Comparison of ENCODE assay signal across 21 mouse cellular contexts in the genomic region with DNA sequence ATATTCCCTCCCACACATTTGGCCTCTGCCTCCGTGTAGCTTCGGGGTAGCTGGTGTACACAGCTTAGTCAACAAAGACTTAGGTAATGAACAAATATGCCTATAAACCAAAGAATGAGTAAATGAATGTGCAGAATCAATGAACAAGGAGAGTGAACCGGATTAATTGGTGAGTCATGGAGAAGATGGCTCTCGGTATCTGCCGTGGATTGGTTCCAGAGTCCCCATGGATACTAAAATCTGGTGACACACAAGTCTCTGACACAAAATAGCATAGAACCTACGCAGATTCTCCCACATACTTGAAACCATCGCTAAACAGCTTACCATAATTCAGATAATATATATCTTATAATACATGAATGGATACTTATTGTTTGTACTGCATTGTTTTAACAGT. TPM values are rescaled to one million over a fixed set of nuclear protein-coding genes. Genes with fewer than 3 reads are reported as not detected.
DNase-seq lines count a peak whose midpoint lies in the region; ATAC-seq and TF ChIP-seq lines count a peak whose summit lies in the region.
"Had no signal": no experiment of that assay in that cellular context is flagged by ENCODE, and none has a peak within 500 bp of the region (broad histone marks: within the 10 kb centered on the region; RNA-seq: fewer than 3 reads in every experiment).

No protein-coding gene starts in this region.

- TF ChIP-seq CTCF in E14TG2a.4 (conservative IDR thresholded peaks at IDR 0.05; ENCODE audit: low read length), result no peak

- DNase-seq in frontal cortex, postnatal 25 days (ENCODE audit: low spot score in 2 of 2), result no peak
- DNase-seq in cerebellum, adult 9-10 months, result peak; percentile 86
- peak; percentile 79 for DNase-seq in layer of hippocampus, adult 9-11 months
- no peak for DNase-seq in lung, postnatal 4 days
- DNase-seq: adrenal gland, postnatal 36 days; B cell, adult 2 months; gastrocnemius, postnatal 14 days; heart, adult 2 months; kidney, adult 9 months; kidney, postnatal 4 days; right cerebral cortex, postnatal 14 days had no signal

- ATAC-seq in frontal cortex, adult (ENCODE audit: low TSS enrichment), result peak; percentile 39; the same call in 1 of the 2 replicates
- ATAC-seq in megakaryocyte-erythroid progenitor cell, adult 5-6 weeks (replicated peaks; ENCODE audit: low FRiP score, low TSS enrichment, poor library complexity, severe bottlenecking), result no peak
- ATAC-seq: activated CD4-positive, CD25-positive, alpha-beta regulatory T cell, adult 4 months; forebrain, embryonic 15.5 days; Patski had no signal

- H3K4me3 ChIP-seq in E14TG2a.4 (replicated peaks; ENCODE audit: low read length), result peak overlapping the region; percentile 43
- H3K4me3 ChIP-seq: forebrain, embryonic 15.5 days; heart, adult 2 months; heart, embryonic 15.5 days; hindbrain, embryonic 10.5 days; midbrain, embryonic 10.5 days; neural tube, embryonic 13.5 days had no signal

- peaks cover 32% of the 10 kb centered on the region for H3K36me3 ChIP-seq in E14TG2a.4 (ENCODE audit: insufficient read depth, low read length)
- H3K36me3 ChIP-seq: forebrain, embryonic 15.5 days; heart, embryonic 15.5 days; hindbrain, embryonic 10.5 days; midbrain, embryonic 10.5 days had no signal

- no peaks in the 10 kb centered on the region for H3K27me3 ChIP-seq in E14TG2a.4 (ENCODE audit: insufficient read depth, low read length)
- H3K27me3 ChIP-seq: forebrain, embryonic 15.5 days; heart, embryonic 15.5 days; neural tube, embryonic 13.5 days; Patski had no signal

- peaks cover 99% of the 10 kb centered on the region for H3K4me1 ChIP-seq in E14TG2a.4 (replicated peaks; ENCODE audit: low read depth, low read length)
- H3K4me1 ChIP-seq: hindbrain, embryonic 10.5 days; midbrain, embryonic 10.5 days had no signal

- H3K9me3 ChIP-seq in E14TG2a.4 (ENCODE audit: low read length), result no peaks in the 10 kb centered on the region
- H3K9me3 ChIP-seq: forebrain, embryonic 15.5 days; heart, embryonic 15.5 days; hindbrain, embryonic 10.5 days; midbrain, embryonic 10.5 days; neural tube, embryonic 13.5 days had no signal

RNA-seq across cellular contexts. Expression of a gene that starts 22.8 kb away (rescaled TPM):
- total RNA-seq in megakaryocyte-erythroid progenitor cell, adult 5-6 weeks (2014; fragmentation: Nextera tagmentation), result 1.4 and 1.6 TPM in 2 replicates
- 1.4 and 1.7 TPM in 2 replicates for total RNA-seq in megakaryocyte-erythroid progenitor cell, adult 5-6 weeks (2017)

Comparison
In these comparisons a context has a peak if more than half of its experiments do, and no peak if none do; other contexts are left out.
1. DNase-seq: peak in cerebellum, adult 9-10 months (single experiment) and layer of hippocampus, adult 9-11 months (single experiment); none in frontal cortex, postnatal 25 days (0 of 2) and lung, postnatal 4 days (0 of 2).